Mouse (Mus musculus) WW6 (cell line): ENCODE measurements around the gene Pank4.

ENCODE experiments used
- DNase-seq: peaks from one replicate; pipeline ENCODE4 v3.0.0-alpha.2; 2013; ENCODE audit warnings: low read depth, low spot score

Gene Pank4

DNA sequence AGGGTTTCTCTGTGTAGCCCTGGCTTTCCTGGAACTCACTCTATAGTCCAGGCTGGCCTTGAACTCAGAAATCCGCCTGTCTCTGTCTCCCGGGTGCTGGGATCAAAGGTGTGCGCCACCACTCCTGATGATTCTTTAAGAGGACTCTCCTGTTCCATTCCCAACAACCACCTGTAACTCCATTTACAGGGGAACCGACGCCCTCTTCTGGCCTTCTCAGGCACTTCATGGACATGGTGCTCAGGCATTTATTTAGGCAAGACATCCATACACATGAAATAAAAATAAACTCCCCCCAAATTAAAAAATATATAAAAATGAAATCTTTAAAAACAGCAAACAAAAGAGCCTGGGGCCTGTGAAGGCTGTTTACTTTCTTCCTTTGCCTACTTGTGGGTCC is 3.2 kb downstream of the Pank4 start:
- no peak for DNase-seq

DNA sequence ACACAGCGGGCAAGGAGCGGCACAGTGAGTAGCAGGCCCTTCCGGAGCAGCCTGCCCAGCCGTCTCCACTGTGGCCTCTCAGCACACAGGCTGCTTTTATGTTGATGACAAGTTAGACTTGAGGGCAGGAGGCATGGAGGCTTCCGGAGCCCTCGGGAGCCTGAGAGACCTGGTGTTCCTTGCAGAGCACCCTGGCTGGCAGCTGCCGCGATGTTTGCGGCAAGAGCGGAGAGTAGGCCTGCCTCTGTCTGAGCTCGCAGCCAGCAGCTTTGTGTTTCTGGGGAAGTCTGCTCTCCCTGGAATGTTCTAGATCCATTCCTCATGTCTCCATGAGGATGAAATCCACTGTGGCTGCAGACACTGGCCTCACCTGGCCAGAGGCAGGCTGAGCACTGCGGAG is 8.6 kb downstream of the Pank4 start:
- DNase-seq, result no peak

DNA sequence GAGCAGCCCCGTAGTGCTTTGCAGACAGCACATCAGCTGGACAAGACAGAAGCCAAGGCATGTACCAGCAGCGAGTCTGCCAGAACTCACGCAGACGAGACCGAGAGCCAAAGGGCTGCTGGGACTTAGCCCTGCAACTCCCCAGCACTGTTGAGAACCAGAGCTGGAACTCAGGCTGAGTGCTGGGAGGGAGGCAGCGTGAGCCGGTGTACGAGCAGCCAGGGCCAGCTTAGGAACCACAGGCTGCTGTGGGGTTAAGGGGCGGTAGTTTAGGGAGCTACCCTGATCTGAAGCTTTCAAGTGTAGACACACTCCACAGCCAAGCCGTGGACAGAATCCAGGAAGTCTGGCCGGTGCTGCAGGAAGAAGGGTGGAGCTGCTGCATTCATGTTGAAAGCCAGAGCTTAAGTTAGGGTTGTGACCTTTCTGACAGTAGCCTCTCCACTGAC is 10.3 kb downstream of the Pank4 start:
- DNase-seq, result no peak

DNA sequence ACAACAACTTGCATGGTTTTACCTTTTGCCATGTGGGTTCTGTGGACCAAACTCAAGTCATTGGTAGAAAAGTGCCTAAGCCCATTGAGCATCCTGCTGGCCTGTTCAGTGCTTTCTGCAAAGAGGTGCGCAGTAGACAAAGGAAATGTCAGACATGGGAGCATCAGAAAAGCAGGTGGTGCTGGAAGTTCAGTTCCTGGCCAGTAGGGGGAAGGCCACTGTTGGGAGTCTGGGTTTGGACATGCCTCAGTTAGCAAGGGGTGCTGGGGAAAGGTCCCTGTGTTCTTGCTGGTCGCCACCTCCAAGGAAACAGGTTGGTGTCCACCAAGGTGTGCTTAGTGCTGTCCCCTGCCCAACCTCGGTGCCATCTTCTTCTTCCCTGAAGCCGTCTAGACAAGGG is 16.2 kb downstream of the Pank4 start:
- no peak for DNase-seq

DNA sequence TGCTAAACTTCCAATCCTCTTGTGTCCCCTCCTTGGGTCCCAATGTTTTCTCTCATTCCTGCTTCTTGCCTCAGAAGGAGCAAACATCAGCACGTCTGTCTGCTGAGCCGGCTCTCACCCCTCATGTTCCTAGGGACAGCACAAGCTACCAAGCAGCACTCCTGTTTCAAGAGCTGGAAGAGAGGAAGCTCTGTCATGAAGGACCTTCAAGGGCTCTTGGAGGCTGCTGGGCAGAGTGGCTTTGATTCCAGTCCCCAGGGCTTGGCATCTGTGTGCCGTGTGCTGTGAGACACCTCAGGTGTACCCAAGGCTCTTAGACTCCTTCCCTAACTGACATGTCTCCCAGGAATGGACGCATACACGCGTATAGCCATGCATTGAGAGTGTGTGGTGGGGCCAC is 17.2 kb downstream of the Pank4 start:
- DNase-seq, result no peak

DNA sequence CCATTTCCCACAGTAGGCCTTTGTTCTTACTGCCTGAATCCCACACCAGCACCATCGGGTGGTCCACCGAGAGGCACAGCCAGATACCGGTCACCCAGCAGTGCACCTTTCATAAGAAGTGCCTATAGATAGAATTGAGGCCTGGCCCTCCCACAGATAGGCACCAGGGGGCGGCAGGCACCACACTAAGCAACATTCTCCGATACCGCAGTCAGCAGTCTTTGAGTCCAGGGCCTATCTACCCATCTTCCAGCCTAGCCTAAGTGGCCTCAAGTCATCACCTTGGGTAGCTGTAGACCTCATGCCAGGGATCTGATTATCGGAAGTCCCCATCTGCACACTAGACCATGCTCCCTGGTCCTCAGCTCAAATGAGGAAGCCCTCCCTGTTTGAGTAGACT is 17.6 kb downstream of the Pank4 start:
- DNase-seq, result no peak

DNA sequence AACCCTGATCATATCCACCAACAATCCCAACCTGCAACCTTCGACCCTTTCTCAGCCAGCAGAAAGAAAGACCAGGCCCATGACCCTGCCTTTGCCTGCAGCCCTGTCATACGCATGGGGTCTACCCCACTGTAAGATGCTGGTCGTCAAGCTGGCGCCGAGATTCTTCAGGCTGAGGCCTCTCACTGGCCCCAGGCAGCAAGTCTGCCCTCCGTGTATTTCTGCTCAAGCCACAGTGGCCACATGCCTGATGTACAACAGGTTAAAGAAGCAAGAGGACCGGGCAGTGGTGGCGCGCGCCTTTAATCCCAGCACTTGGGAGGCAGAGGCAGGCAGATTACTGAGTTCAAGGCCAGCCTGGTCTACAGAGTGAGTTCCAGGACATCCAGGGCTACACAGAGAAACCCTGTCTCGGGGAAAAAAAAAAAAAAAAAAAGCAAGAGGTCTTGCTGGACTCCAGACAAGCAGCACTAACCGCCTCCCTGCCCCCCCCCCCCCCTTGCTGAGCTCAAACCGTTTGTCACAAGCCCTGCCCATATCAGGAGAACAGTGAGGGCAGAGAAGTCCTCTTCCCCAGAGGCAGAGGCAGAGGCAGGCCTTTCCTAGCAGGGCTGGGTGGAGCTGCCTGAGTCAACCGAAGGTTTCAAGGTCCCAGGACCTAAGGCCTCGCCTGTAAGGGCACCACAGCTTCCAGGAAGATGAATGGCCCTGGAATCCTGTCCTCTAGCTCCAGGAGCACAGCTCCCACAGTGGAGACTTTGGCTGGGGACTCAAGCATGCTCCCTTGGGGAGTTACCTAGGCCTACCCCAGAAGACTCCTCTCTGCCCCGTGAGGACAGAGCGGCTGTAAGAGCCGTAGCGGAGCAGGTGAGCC is 18.6 kb downstream of the Pank4 start:
- no peak for DNase-seq

DNA sequence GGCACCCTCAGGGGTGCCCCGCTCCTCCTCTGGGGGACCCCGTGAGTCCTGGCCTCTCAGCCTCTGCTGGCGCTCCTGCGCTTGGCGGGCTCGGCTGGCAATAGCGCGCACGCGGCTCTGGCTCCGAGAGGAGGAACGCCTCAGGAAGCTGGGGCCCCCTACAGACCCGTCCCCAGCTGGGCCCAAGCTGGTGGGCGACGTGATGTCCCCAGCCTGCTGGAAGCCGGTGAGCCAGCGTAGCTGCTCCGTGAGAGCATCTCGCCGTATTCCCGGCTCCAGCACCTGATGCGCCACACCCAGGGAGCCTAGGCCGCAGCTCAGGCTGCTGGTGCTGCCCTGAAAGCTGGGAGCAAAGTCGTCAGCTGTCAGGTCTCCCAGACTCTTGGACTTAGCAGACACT is 19.8 kb downstream of the Pank4 start:
- no peak for DNase-seq

DNA sequence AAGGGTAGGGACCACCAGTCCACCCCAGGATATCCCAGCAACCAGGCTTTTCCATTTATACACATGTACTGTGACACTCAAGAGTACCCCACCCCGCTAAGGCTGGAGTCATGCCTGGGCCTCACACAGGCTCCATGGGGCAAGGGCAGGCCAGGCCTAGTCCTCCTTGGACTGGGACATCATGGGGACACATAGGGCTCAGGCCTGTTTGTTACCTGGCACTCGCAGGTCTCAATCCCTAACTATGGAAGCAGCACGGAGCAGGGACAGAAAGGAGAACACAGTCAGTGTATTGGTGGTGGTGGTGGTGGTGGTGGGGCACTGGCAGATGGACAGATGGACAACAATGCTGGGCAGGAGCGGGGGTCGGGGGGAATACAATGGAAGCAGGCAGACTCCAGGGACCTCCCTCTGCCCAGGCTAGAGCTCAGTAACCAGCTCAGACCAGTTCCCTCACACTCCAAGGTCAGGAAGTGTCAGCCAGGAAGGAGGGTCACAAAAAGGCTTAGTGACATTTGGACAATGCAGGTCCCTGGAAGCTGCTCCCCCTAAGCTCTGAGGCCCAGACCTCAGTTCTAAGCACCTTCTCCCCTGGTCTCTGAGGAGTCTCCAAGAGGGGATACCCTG is 21.3 kb downstream of the Pank4 start:
- no peak for DNase-seq

DNA sequence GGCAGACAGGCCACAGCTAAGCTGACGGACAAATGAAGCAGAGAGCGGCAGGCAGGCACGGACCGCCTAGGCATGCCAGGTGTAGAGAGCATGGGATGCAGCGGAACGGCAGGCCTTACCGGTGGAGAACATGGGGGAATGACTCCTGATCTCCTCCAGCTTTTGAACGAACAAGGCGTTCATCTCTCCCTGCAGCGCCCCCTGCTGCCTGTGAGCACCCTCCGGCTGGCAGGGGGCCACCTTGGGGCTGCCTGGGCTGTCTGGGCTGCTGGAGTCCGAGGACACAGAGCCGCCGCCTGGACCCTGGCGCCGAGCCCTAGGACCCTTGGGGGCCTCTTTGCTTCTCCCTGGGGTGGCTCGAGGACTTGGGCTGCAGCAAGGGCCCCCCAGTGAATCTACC is 22.2 kb downstream of the Pank4 start:
- DNase-seq, result no peak

DNA sequence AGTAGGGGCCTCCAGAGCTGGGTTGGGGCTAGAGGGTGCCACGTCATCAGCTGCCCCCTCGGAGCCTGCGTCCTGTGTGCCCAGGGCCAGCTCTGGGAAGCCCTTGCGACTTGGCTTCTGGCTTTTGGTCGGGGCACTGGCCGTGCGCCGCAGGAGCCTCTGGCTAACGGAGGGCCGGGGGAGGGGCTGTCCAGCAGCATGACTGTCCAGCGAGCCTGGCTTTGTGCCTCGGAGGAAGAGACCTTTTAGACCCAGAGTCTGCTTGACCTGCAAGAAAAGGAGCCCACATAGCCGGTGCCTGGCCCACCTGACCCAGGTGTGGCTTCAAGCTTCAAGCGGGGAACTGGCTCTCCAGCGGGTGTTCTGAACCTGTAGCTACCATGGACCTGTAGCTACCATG is 22.8 kb downstream of the Pank4 start:
- no peak for DNase-seq

DNA sequence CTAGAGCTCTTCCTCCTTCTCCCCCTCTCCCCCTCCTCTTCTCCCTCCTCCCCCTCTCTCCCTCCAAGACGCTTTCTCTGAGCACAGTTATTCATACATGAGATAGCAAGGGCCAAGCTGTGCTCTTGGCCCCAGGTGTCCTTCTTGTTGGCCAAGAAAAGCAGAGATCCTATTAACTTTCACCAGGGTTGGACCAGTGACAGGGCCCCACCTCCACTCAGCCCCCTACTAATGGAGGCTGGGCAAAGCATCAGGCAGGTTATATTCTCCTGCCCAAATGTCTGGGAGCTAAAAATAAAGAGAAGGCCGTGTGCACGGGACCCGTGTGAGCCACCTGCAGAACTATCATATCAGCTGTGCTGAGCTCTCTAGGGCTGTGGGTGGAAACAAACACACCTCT is 31.0 kb downstream of the Pank4 start:
- no peak for DNase-seq

DNA sequence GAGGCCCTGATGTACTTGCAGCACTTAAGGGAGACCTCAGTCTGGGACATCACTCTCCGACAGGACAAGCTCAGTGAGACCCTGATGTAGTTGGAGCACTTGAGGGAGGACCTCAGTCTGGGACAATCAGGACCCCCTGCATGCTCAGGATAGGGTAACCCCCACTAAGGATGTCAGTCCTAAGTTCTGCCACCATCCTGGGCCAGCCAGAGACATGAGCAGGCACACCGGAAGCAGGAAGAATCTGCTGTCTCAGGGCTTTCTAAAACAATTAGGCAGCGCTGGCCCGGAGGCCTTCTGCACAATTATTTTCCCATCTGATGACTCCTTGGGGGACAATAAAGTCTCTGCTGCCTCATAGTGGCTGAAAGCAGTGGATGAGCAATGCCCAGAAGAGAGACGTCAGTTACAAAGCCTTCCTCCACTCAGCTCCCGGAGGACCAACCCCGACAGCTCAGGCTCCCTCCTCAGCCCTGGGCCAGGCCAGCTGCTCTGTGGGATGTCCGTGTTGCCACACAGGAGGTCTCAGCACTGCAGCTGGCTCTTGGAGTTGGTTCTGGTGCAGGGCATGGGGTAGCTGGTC is 32.7 kb downstream of the Pank4 start:
- no peak for DNase-seq

DNA sequence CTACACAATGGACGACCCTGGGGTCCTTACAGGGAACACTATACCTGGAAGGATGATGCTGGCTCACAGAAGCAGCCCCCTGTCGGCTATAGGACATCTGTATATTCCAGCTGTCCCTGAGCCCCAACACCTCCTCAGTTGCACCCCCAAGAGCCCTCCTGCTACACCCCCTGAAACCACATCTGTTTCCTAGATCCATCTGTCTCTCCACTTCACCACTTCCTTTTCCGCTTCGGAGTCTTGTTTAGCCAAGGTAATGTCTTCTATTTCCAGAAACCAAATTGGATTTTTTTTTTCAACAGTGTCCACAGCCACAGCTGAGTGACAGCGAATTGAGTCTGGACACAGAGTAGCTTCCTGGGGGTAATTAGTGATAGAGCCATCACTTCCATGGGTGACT is 35.5 kb downstream of the Pank4 start:
- no peak for DNase-seq

DNA sequence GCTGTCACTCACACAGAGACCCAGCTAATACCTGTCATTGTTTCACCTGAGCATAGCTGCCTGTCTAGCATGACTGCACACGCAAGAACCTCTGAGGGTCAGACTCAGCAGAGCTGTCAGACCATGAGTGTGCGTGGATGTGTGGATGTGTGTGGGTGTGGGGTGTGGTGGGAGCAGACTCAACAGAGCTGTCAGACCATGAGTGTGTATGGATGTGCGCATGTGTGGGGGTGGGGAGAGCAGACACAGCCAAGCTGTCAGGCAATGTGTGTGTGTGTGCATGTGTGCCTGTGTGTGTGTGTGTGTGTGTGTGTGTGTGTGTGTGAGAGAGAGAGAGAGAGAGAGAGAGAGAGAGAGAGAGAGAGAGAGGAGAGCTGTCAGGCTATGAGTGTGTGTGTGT is 41.4 kb downstream of the Pank4 start:
- no peak for DNase-seq

DNA sequence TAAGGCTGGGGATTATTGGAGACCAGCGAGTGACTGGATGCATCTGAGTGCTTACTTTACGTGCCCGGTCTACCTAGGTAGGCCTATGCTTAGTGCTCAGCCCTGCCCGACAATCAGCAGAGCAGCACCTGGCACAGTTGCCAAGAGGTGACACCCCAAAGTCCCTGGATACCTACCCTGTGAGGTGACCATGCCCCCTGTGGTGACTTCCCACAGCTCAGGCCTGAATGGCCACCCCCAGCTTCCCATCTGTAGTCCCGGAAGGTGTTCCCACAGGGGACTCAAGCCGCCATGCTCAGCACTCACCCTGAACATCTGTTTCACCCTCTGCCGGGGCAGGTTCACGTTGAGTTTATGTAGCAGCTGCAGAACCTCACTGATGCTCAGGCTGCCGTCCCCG is 42.4 kb downstream of the Pank4 start:
- no peak for DNase-seq

DNA sequence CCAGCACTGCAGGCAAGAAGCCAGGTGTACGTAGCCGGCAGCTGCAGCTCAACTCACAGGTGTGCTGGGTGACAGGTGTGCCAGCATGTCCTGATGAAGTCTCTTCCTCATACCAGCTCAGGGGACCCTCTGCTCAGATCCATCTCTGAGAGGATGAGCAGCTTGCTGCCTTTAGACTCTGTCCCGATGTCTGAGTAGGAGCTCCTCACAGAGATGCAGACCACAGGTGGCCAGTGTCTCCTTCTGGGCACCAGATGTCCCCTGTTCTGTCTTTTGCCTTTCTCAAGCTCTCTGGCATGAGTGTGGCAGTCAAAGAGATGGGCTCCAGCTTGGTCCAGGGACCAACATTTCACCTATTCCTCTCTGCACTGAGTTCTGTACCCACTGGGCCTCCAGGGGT is 43.7 kb downstream of the Pank4 start:
- DNase-seq, result no peak

DNA sequence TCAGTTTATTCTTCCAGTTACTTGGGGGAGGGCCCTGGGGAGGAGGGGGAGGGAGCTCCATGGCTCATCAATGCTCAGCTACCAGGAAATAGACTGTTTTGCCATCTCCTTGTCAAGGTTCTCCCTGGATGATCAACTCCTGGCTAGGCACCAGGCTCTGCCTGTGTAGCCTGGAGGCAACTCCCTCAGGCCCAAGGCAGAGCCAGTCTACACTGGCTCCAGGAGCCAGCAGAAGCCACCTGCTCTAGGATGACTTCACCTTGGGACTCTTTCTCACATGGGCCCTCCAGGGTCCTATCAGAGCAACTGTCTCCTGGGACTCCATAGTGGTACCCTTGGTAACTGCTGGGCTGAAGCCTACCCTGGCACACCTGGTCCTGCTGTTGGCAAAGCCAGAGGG is 44.2 kb downstream of the Pank4 start:
- no peak for DNase-seq

DNA sequence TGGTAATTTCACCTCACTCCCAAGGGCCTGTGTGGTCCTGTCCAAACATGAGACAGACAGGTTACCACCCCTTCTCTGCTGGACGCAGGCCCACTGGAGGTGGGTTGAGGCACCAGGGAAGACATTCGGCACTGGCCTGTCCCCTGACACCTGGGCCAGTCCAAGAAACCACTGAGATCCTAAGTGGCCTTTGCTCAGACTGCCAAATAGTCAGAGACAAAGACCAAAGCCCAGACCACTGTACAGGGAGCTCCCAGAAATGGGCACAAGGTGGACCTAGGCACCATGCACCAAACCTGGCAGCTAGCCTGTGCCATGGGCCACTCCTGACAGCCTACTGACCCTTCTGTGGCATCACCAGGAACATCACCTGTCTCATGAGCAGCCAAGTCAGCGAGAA is 45.3 kb downstream of the Pank4 start:
- no peak for DNase-seq

DNA sequence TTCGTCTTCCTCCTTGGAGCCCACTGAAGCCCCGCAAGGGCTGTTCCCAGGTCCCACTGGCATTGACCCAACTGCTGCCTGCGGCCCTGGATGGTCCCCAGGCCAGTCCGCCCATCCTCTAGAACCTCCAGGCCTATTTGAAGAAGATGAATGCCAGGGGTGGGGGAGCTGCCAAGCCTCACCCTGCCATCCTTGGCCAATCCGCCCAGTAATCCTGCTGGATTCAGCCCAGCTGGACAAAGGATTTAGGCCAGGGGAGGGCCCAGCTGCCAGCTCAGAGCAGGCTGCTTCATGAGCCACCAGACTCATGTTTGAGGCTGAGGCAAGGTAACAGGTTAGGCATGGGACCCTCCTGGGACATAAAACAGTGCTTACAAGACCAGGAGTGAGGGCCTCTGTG is 46.9 kb downstream of the Pank4 start:
- no peak for DNase-seq

DNA sequence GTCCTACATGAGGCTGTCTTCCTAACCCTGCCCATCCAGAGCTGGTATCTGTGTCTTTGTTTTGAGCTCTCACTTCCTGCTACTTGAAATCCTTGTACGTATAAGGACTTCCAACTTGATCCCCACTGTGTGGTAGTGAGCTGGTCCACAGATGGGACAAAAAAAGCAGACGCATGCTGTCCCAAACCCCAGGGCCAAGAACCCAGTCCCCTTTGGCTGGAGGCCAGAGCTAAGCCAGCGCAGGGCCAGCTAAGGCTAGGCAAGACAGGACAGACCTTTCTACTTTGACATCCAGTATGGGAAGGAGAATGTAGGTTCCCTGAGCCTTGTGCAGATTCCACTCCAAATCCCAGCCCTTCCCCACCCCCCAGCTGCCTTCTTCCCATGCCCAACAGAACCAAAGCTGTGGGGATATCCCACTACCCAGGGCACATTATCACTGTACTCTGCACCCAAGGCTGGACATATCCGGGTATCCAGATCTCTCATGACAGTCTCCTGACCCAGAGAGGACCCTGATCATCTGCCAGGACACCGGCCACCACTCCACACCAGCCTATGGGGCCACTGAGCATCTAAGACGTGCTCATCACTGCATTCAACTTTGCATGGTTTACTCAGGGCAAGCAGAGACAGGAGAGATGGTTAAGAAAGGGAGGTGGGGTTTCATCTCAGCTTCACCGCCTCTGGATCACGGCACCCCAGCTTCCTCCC is 47.5 kb downstream of the Pank4 start:
- DNase-seq, result no peak

DNA sequence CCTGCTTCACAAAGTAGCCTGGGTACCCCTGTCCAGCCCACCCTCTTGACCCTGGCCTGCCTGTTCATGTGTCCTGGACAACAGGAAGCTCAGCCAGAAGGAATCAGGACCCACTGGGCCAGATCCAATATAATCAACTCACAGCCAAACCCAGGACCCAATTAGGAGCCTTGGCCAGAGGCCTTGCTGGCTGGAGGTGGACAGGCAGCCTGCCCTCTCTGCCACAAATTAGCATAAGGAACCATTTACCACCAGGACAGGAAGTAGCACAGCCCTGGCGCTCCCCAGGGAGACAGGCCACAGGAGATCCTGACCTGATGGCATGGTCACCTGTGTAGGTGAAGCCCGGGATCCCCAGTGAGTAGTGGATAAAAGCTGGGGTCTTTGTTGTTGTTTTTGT is 48.2 kb downstream of the Pank4 start:
- DNase-seq, result no peak
